Comparison of ENCODE assay signal across 8 mouse cellular contexts in the genomic region with DNA sequence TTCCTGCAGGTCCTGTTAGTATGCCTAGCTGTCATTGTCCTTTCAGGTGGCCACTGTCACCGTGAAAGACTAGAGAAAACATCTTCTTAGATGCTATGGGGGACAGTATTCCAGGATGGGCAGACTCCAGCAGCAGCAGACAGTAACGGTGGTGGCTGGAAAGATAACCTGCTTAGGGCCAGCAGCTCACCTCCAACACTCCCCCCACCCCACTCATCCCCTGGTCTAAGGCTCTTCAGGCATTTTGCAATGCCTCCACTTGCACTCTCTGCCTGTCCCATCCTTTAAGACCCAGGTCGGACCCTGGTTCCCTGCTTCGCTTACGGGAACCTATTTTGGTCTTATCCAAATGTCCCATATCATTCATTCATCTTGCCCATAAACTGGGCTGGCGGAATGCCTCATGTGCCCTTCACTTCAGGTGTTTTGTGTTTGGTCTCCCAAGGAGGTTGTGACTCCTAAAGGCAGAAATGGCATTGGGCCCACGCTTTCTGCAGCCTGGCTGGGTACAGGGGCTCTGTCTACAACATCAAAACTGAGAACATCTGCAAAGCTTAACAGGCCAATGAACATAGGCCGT. TPM values are rescaled to one million over a fixed set of nuclear protein-coding genes. Genes with fewer than 3 reads are reported as not detected.
DNase-seq lines count a peak whose midpoint lies in the region; ATAC-seq and TF ChIP-seq lines count a peak whose summit lies in the region.
"Had no signal": no experiment of that assay in that cellular context is flagged by ENCODE, and none has a peak within 500 bp of the region (broad histone marks: within the 10 kb centered on the region; RNA-seq: fewer than 3 reads in every experiment).

No protein-coding gene starts in this region.

- TF ChIP-seq CTCF in left cerebral cortex, adult 2 months (IDR thresholded peaks at IDR 0.05): no peak

- DNase-seq in left cerebral cortex, adult 2 months (ENCODE audit: extremely low spot score in 1 of 2, low spot score in 2 of 2): no peak
- no peak for DNase-seq in left cerebral cortex, postnatal 4 days
- no peak for DNase-seq in forebrain, embryonic 11.5 days (ENCODE audit: low spot score)
- no peak for DNase-seq in layer of hippocampus, adult 9-11 months
- no peak for DNase-seq in right cerebral cortex, postnatal 25 days

- 59% methylated on average over 8 of the region's 8 CpGs for WGBS in forebrain, embryonic 11.5 days
- WGBS in hindbrain, embryonic 16.5 days: 58% methylated on average over 8 of the region's 8 CpGs
- 55% methylated on average over 8 of the region's 8 CpGs for WGBS in neural tube, embryonic 13.5 days

- H3K4me2 ChIP-seq in forebrain, embryonic 11.5 days (ENCODE audit: low read depth, low read length, severe bottlenecking): peak overlapping the region; percentile 94
- H3K4me2 ChIP-seq in hindbrain, embryonic 16.5 days (ENCODE audit: low read length): peak overlapping the region; percentile 98
- peak overlapping the region; percentile 89 for H3K4me2 ChIP-seq in neural tube, embryonic 13.5 days

- ATAC-seq in forebrain, embryonic 11.5 days (replicated peaks; ENCODE audit: low FRiP score): no peak
- ATAC-seq in hindbrain, embryonic 16.5 days: no peak
- ATAC-seq in neural tube, embryonic 13.5 days (ENCODE audit: low read depth): no peak

- intact Hi-C loops in left cerebral cortex, adult 2 months (cut with DNase I): loop anchor here (2.0 kb wide), 1 partner anchor 49 kb away; no protein-coding TSS in a partner anchor
- intact Hi-C loops in left cerebral cortex, postnatal 4 days (cut with DNase I): no loop called here

- H3K27me3 ChIP-seq in forebrain, embryonic 11.5 days (ENCODE audit: control insufficient read depth, insufficient read depth, low read length): no peaks in the 10 kb centered on the region
- H3K27me3 ChIP-seq in hindbrain, embryonic 16.5 days (replicated peaks; ENCODE audit: control insufficient read depth, insufficient read depth, low read length): no peaks in the 10 kb centered on the region
- H3K27me3 ChIP-seq in neural tube, embryonic 13.5 days: no peaks in the 10 kb centered on the region

- H3K9me3 ChIP-seq in forebrain, embryonic 11.5 days (ENCODE audit: control insufficient read depth, low read length): no peaks in the 10 kb centered on the region
- no peaks in the 10 kb centered on the region for H3K9me3 ChIP-seq in hindbrain, embryonic 16.5 days (ENCODE audit: control insufficient read depth, low read length)
- no peaks in the 10 kb centered on the region for H3K9me3 ChIP-seq in neural tube, embryonic 13.5 days

- peak overlapping the region; percentile 86 for H3K9ac ChIP-seq in forebrain, embryonic 11.5 days (ENCODE audit: low read length)
- peak overlapping the region; percentile 85; the same call in 1 of the 2 replicates for H3K9ac ChIP-seq in hindbrain, embryonic 16.5 days (ENCODE audit: low read depth, low read length)
- H3K9ac ChIP-seq in neural tube, embryonic 13.5 days: peak overlapping the region; percentile 97

- H3K27ac ChIP-seq in left cerebral cortex, adult 2 months: peak overlapping the region; percentile 94
- peak overlapping the region; percentile 98 for H3K27ac ChIP-seq in forebrain, embryonic 11.5 days (ENCODE audit: low read depth, low read length)
- H3K27ac ChIP-seq in hindbrain, embryonic 16.5 days (ENCODE audit: low read depth, low read length): peak overlapping the region; percentile 98
- peak overlapping the region; percentile 99 for H3K27ac ChIP-seq in neural tube, embryonic 13.5 days (replicated peaks)

- H3K36me3 ChIP-seq in forebrain, embryonic 11.5 days (ENCODE audit: control insufficient read depth, insufficient read depth, low read length): no peaks in the 10 kb centered on the region
- no peaks in the 10 kb centered on the region for H3K36me3 ChIP-seq in hindbrain, embryonic 16.5 days (ENCODE audit: control insufficient read depth, insufficient read depth, low read length)
- H3K36me3 ChIP-seq in neural tube, embryonic 13.5 days: no peaks in the 10 kb centered on the region

- H3K4me3 ChIP-seq in left cerebral cortex, adult 2 months: no peak overlapping the region
- no peak overlapping the region for H3K4me3 ChIP-seq in forebrain, embryonic 11.5 days (ENCODE audit: low read depth, low read length)
- H3K4me3 ChIP-seq in hindbrain, embryonic 16.5 days (ENCODE audit: low read length): peak overlapping the region; percentile 47; the same call in 1 of the 2 replicates
- H3K4me3 ChIP-seq in neural tube, embryonic 13.5 days: peak overlapping the region; percentile 60

- peaks cover 65% of the 10 kb centered on the region for H3K4me1 ChIP-seq in forebrain, embryonic 11.5 days (replicated peaks; ENCODE audit: control insufficient read depth, insufficient read depth, low read length)
- peaks cover 66% of the 10 kb centered on the region for H3K4me1 ChIP-seq in hindbrain, embryonic 16.5 days (ENCODE audit: control insufficient read depth, insufficient read depth, low read depth, low read length)
- peaks cover 84% of the 10 kb centered on the region for H3K4me1 ChIP-seq in neural tube, embryonic 13.5 days (replicated peaks)

RNA-seq across cellular contexts. Expression of a gene that starts 17.0 kb away (rescaled TPM):
- 10 to 100 TPM; 72.6 to 78.4 TPM for total RNA-seq in left cerebral cortex, adult 2 months (2021)
- 10 to 100 TPM; 28.7 to 33.7 TPM for total RNA-seq in left cerebral cortex, postnatal 4 days (2021)
- 11.4 and 11.5 TPM in 2 replicates for polyA plus RNA-seq in forebrain, embryonic 11.5 days (2014; fragmentation: Nextera tagmentation; extraction: Ambion mirVana)
- 20.6 and 21.9 TPM in 2 replicates for polyA plus RNA-seq in hindbrain, embryonic 16.5 days (2015; fragmentation: Nextera tagmentation; extraction: Ambion mirVana)
- polyA plus RNA-seq in neural tube, embryonic 13.5 days (2015; fragmentation: Nextera tagmentation; extraction: Ambion mirVana): 19.1 and 19.9 TPM in 2 replicates

RNA-seq across cellular contexts. Expression of a gene that starts 20.7 kb away (rescaled TPM):
- total RNA-seq in left cerebral cortex, adult 2 months (2021): 10 to 100 TPM; 90.4 to 97.4 TPM
- 100 to 1,000 TPM; 179 to 183 TPM for total RNA-seq in left cerebral cortex, postnatal 4 days (2021)
- 76.0 and 93.8 TPM in 2 replicates for polyA plus RNA-seq in forebrain, embryonic 11.5 days (2014; fragmentation: Nextera tagmentation; extraction: Ambion mirVana)
- polyA plus RNA-seq in hindbrain, embryonic 16.5 days (2015; fragmentation: Nextera tagmentation; extraction: Ambion mirVana): 128 and 133 TPM in 2 replicates
- 91.1 and 99.2 TPM in 2 replicates for polyA plus RNA-seq in neural tube, embryonic 13.5 days (2015; fragmentation: Nextera tagmentation; extraction: Ambion mirVana)

RNA-seq across cellular contexts. Expression of a gene that starts 26.3 kb away (rescaled TPM):
- total RNA-seq in left cerebral cortex, adult 2 months (2021): 10 to 100 TPM; 82.4 to 89.0 TPM
- 10 to 100 TPM; 52.9 to 54.7 TPM for total RNA-seq in left cerebral cortex, postnatal 4 days (2021)
- 153 and 165 TPM in 2 replicates for polyA plus RNA-seq in forebrain, embryonic 11.5 days (2014; fragmentation: Nextera tagmentation; extraction: Ambion mirVana)
- polyA plus RNA-seq in hindbrain, embryonic 16.5 days (2015; fragmentation: Nextera tagmentation; extraction: Ambion mirVana): 80.9 and 84.8 TPM in 2 replicates
- 91.2 and 99.1 TPM in 2 replicates for polyA plus RNA-seq in neural tube, embryonic 13.5 days (2015; fragmentation: Nextera tagmentation; extraction: Ambion mirVana)

RNA-seq across cellular contexts. Expression of a gene that starts 46.9 kb away (rescaled TPM):
- total RNA-seq in left cerebral cortex, adult 2 months (2021): under 1 TPM in 1 of 2 experiments, not detected in 1; 0.14 TPM
- total RNA-seq in left cerebral cortex, postnatal 4 days (2021): not detected
- 0.20 TPM in 1 of 2 replicates, not detected in the other for polyA plus RNA-seq in forebrain, embryonic 11.5 days (2014; fragmentation: Nextera tagmentation; extraction: Ambion mirVana)
- 0.13 and 0.15 TPM in 2 replicates for polyA plus RNA-seq in hindbrain, embryonic 16.5 days (2015; fragmentation: Nextera tagmentation; extraction: Ambion mirVana)
- 0.08 and 0.17 TPM in 2 replicates for polyA plus RNA-seq in neural tube, embryonic 13.5 days (2015; fragmentation: Nextera tagmentation; extraction: Ambion mirVana)
- total RNA-seq: gastrocnemius, postnatal 4 days had no signal

Comparison
In these comparisons a context has a peak if more than half of its experiments do, and no peak if none do; other contexts are left out.
1. H3K4me3 ChIP-seq: peak in hindbrain, embryonic 16.5 days (single experiment) and neural tube, embryonic 13.5 days (single experiment); none in left cerebral cortex, adult 2 months (single experiment) and forebrain, embryonic 11.5 days (single experiment).
2. Peak in every context shown above with its lines, with median percentiles within 50 percentile points of each other: H3K27ac ChIP-seq, H3K4me2 ChIP-seq and H3K9ac ChIP-seq.